Mouse (Mus musculus): Measurements from ENCODE around the gene Map3k4.

GRCm38 (mm10) chr17:12299371-12299770 is 19.2 kb downstream of the Map3k4 start:
- TF ChIP-seq CTCF (IDR thresholded peaks at IDR 0.05; ENCODE audit: low read depth, low read length) = no peak
- no peak for TF ChIP-seq GATA1 (IDR thresholded peaks at IDR 0.05; ENCODE audit: borderline replicate concordance, low read length)
- no peak for TF ChIP-seq TAL1 (conservative IDR thresholded peaks at IDR 0.05; ENCODE audit: low read depth, low read length)
- TF ChIP-seq GATA2 (IDR thresholded peaks at IDR 0.05; ENCODE audit: borderline replicate concordance, low read depth, low read length) = no peak
- no peak for TF ChIP-seq POLR2AphosphoS5 (IDR thresholded peaks at IDR 0.05; ENCODE audit: insufficient replicate concordance, low read depth, low read length)

Measured in G1E (cell line).